Mouse (Mus musculus) ovary, postnatal 14 days (tissue): ENCODE data around the gene Rras.

ENCODE experiments used
- DNase-seq: peaks from one replicate; pipeline ENCODE4 v3.0.0; 2022; ENCODE audit warnings: low spot score

Gene Rras

DNA sequence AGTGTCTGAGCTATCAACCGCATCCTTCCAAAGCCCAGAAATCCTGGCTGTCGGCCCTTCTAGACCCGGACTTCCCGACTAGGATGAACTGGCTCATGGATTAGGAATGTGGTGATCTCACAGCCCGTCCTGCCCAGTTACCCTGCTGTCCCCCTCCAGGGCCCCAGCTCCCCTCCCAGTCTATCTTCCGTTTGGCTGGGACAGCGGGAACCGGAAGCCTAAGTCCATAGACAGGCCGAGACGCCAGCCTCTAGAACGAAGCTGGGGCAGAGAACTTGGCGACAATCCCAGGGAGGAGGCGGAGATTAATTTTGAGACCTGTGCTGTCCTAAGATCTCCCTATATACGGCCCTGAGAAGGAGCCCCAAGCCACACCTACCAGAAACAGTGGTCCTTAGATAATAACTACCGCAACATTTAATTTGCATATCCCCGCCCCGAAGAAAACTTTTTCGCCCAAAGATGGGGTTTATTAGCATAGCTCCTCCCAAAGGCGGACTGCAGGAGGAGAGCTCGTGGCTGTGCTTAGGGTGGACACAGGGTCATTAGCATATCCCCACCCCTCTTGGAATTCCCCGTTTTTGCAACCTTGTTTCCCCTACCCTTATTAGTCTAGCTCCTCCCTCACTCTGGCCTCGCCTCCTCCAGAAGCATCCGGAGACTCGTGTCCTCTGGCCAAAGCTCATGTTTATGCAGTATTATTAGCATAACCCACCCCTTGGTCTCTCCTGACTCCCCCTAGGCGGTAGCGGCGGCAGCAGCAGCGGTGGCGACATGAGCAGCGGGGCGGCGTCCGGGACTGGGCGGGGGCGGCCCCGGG lies at the start of gene Rras:
Gene Rras (plus strand): TSS at position 720 of the 820 bp plus-strand sequence.
- peak; percentile 79 for DNase-seq

DNA sequence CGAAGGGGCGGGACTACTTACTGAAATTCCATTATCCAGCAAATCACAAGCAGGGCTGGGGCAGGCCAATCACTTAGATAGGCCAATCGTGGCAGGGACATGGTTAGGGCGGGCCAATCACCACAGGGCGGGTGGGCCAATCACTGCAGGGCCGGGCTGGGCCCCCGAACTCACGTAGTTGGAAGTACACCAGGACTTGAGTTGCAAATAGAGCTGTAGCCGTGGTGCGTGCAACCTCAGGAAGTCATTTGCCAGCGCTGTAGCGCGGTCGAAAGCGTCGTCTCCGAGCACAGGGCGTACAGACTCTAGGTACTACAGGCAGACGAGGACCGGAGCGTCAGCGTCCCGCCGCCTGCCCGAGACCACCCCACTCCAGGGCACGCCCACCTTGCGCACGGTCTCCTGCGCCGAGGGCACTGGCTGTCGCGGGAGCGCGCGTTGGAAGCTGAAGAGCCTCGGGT lies 47.5 kb upstream of the Rras start:
- DNase-seq, result peak; percentile 69

DNA sequence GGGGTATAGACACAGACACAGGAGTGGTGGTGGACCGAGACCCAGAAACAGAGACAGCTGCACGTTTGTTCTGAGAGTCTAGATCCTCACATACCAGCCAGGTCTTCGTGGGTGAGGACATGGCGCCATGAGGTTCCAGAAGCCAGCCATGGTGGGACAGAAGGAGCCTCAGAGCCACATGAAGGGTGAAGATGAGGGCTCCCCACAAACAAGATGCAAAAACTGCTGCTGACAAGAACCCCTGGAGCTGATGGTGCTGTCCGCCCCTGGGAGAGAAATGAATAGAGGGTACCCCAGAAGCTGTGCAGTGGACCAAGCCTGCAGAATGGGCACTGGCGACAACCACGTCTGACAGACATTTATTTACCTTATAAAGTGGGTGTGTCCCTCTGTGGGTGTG lies 46.6 kb upstream of the Rras start:
- DNase-seq, result no peak

DNA sequence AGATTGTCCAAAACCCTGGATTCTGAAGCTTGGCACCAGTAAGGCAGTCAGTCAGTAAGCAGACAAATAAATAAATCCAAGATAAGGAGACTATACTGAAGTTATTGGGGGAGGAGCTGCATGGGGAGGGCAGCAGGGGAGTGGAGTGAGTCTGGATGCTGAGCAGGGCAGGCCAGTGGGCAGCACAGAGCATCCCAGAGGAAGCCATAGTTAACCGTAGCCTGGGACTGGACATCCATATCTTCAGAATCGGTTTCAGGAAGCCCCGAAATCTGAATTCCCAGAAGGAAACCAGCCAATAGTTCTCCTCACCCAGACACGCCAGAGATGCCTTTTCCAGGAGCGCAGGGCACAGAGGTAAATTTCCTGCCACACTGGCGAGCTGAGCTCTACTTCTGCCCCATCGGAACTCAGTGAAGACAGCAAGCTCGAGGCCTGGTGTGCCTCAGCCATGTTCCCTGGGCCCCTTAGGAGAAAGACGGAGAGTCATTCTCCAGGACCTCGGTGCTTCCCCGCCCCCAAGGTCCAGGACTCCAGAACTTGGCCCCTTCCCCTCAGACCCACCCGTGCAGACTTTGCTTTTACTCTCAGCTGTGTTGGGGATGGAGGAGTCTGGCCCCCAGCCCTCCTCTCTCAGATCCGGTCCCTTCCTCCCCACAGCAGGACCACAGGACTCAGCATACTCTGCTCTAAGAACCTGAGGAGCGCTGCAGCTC lies 44.2 kb upstream of the Rras start:
- DNase-seq, result no peak

GRCm38 (mm10) chr7:44974383-44975116 lies 43.2 kb upstream of the Rras start, which contains the start of gene Cpt1c:
TSS of gene Cpt1c (minus strand) at chr7:44974851.
- peak; percentile 76 for DNase-seq

- no peak for DNase-seq
These were observed 42.7 kb upstream of the Rras start for GRCm38 (mm10) chr7:44975117-44975419.

DNA sequence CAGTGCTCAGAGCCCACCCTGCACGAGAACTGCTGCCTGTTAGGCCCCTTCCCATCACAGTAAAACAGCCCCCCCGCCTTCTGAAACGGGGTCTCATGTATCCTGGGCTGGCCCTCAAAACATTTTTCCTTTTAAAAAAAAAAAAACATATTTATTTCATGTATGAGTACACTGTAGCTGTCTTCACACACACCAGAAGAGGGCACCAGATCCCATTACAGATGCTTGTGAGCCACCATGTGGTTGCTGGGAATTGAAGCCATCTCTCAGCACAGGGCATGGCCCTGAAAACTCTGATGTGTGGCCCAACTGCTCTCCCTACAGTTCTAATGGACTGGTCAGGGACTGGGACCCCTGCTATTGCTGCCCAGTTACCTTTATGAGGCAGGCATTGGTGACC lies 39.5 kb upstream of the Rras start:
- no peak for DNase-seq

- no peak for DNase-seq
These were observed 36.2 kb upstream of the Rras start for GRCm38 (mm10) chr7:44981539-44981938.

DNA sequence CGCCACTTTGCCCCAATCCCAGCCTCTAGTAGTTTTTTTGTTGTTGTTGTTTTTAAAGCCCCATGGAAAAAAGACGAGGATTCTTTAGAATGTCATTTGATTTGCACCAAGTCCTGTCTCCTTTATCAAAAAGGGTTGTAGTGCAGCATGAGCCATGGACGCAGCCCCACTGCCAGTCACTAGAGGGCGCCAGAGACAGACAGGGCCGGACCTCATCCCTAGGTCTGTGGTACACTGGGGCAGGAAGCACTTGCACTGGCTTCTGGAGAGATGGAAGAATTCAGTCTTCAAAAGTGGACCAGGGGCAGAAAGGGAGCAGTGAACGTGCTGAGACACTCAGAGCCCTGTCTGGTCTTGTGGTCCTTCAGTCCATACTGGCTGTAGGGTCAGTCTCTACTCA lies 34.7 kb upstream of the Rras start:
- peak; percentile 88 for DNase-seq

DNA sequence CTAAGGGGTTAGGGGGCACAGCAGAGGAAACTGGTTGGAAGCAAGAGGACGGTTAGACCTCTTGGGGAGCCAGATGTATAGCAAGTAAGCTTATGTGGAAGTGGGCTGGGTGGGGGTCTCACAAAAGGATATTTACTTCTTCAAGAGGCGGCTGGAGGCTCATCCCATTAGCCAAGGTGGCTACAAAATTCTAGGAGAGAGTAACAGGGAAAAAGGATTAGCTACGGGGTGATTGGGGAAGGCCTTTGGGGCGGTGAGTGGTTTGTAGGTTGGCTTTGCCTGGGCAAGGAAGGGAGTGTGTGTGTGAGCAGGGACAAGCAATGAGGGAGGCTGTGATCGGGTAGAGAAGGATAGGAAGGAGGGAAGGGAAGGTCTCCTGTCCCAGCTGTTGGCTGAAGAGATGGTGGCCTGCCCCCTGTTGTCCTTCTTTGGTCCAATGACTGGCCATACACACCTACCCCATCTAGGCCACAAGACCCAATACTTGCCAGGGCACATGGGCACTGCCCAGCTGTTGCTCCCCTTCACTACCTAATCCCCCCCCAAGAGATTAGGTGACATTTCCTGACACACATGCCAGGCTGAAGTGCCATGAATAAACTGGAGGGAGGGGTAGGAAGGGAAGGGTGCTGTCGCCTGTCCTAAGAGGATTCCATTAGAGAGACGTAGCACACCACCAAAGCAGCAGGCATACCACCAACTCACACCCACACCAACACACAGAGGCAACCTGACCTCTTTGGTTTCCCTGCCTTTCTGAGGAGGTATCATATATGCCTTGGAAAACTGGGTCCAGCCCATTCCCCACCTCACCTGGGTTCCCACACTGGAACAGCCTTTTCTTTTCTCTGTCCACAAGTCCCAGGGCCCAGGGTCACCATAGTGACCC lies 33.6 kb upstream of the Rras start:
- DNase-seq, result no peak

GRCm38 (mm10) chr7:44984833-44985164 lies 33.0 kb upstream of the Rras start:
- DNase-seq, result no peak

DNA sequence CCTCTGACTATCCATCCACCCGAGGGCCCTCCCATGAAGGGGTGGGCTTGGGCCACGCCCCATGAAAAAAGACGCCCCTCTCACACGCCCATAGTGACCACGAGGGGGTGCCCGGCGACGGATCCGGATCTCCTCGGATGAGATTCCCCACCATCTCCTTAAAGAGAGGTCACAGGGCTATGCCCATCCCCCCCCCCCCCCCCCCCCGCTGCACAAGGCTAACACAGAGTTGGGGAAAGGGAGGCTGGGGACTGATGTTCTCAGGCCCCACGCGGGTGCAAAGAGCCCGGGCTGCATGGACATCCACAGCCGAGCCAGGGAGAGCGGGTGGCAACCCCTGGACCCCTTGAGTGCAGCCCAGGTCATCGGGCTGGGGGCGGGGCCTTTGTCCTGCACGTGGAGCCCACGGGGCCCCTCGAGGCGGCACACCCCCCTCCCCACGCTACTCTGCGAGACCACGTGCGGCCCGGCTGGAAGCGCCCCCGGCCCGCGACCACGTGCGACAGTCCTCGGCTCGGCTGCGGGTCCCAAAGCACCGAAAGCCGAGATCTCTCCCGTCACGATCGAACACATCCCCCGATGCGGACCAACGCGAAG lies 32.1 kb upstream of the Rras start:
- peak; percentile 69 for DNase-seq

- DNase-seq, result peak; percentile 97
These were observed 31.4 kb upstream of the Rras start, which contains the start of gene Prmt1 for GRCm38 (mm10) chr7:44986192-44986878. TSS of gene Prmt1 (minus strand) at chr7:44986568.

GRCm38 (mm10) chr7:44986879-44987718 lies 30.7 kb upstream of the Rras start:
- DNase-seq, result no peak

DNA sequence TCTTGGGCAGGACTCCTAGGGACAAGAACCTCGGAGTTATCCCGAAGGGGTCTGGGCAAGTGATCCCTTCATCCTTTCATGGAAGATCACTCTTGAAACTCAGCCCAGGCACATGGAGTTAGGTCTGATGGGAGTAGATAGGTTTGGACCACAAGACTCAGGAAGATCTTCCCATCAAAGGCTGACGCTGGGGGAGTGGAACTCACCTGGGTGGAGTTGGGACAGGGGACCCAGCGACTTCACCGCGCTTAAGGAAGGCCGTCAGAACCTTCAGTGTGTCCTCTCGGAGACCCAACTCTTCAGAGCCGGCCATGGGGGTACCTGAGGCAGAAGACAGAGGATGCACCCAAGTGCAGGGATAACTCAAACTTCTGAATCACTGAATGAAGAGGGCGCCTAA lies 21.1 kb upstream of the Rras start:
- no peak for DNase-seq

- peak; percentile 94 for DNase-seq
These were observed 20.4 kb upstream of the Rras start, which contains the start of gene Irf3 for GRCm38 (mm10) chr7:44997231-44997939. TSS of gene Irf3 (plus strand) at chr7:44997648.

DNA sequence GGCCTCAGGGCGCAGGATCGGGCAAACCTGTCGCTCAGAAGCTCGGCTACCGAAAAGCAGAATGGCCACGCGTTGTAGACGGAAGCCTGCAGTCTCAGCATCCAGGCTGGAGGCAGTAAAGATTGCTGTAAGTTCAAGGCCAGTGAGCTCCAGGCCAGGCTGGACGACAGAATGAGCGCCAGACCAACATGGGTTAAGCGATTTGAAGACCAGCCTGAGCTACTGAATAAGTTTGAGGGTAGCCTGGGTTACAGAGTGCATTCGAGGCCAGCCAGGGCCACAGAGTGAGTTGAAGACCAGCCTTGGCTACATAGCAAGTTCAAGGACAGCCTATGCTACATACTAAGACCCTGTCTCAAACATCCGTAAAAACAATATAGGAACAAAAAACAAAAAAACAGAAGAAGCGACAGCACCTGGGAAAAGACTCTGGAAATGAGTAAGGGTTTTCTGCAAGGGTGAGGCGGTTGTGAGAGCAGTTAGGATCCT lies 19.8 kb upstream of the Rras start:
- DNase-seq, result no peak

DNA sequence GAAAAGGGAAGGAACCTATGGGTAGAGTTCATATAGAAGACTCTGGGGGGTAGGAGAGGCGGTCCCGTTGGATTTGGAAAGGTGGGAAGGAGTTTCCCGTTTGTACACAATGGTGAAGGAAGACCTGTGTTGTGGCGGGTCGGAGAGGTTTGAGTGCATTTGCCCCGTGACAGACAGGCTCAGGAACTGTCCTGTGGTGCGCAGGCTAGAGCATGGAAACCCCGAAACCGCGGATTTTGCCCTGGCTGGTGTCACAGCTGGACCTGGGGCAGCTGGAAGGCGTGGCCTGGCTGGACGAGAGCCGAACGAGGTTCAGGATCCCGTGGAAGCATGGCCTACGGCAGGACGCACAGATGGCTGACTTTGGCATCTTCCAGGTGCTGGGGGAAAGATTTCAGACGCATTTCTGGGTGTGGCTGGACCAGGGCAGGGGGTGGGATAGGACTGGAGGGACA lies 19.2 kb upstream of the Rras start, which contains the start of gene Bcl2l12:
Gene Bcl2l12 (minus strand): TSS at position 212 of the 455 bp plus-strand sequence.
- DNase-seq, result peak; percentile 42

DNA sequence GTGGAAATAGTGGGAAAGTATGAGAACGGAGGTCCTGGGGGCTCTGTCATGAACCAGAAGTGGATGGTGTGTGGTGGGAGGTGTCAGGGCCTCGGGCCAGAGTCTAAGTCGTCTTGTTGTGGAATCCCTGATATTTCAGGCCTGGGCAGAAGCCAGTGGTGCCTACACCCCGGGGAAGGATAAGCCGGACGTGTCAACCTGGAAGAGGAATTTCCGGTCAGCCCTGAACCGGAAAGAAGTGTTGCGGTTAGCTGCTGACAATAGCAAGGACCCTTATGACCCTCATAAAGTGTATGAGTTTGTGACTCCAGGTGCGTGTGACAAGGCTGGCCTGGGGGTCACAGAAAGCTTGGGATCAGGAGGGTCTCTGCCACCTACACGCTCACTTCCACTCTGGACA lies 18.0 kb upstream of the Rras start:
- DNase-seq, result no peak
